Mouse (Mus musculus): ENCODE results near the gene Mrps18b.
"Not testable (repeated sequence)": the region's sequence is repeated elsewhere in the genome, so short reads cannot be mapped to it uniquely, and the experiment has no call there.

GRCm38 (mm10) chr17:35952559-35952958, 36.4 kb upstream of the Mrps18b start:
- not testable (repeated sequence) for TF ChIP-seq USF1 (IDR thresholded peaks at IDR 0.05; ENCODE audit: low read depth); POLR2A (IDR thresholded peaks at IDR 0.05; ENCODE audit: insufficient read length, low read depth); MAX (IDR thresholded peaks at IDR 0.05; ENCODE audit: low read depth); SRF (IDR thresholded peaks at IDR 0.05; ENCODE audit: control insufficient read depth, insufficient read length, low read depth); TCF12 (IDR thresholded peaks at IDR 0.05; ENCODE audit: insufficient read depth, poor library complexity, severe bottlenecking); MYOG (IDR thresholded peaks at IDR 0.05; ENCODE audit: control insufficient read depth in 1 of 3, insufficient read depth in 1 of 3, insufficient read length in 2 of 3, low read depth in 2 of 3); MYOD1 (IDR thresholded peaks at IDR 0.05; ENCODE audit: control insufficient read depth in 1 of 3, insufficient read length in 2 of 3, low read depth in 2 of 3); E2F4 (IDR thresholded peaks at IDR 0.05; ENCODE audit: insufficient read depth); CEBPB (IDR thresholded peaks at IDR 0.05; ENCODE audit: insufficient read depth, poor library complexity, severe bottlenecking); POLR2AphosphoS2 (IDR thresholded peaks at IDR 0.05; ENCODE audit: insufficient read length, low read depth); TCF3 (IDR thresholded peaks at IDR 0.05; ENCODE audit: insufficient read length, low read depth); REST (IDR thresholded peaks at IDR 0.05; ENCODE audit: insufficient read depth, insufficient read length)

Measured in myocyte (in vitro differentiated cells).